Mouse (Mus musculus): ENCODE data around the gene Ifnar1. TPM values are rescaled to one million over a fixed set of nuclear protein-coding genes. Genes with fewer than 3 reads are reported as not detected.
"Not testable (repeated sequence)": the region's sequence is repeated elsewhere in the genome, so short reads cannot be mapped to it uniquely, and the experiment has no call there.

Gene Ifnar1
- polyA plus RNA-seq, 1 experiment from 2014 or later = 56.5 TPM

- 90% methylated on average over 5 of the region's 5 CpGs for WGBS
- no peak overlapping the region for H3K9ac ChIP-seq
- no peaks in the 10 kb centered on the region for H3K36me3 ChIP-seq
- H3K27me3 ChIP-seq (replicated peaks) = no peaks in the 10 kb centered on the region
- no peak for ATAC-seq (ENCODE audit: low FRiP score, low read depth)
- H3K4me3 ChIP-seq = no peak overlapping the region
- H3K9me3 ChIP-seq = no peaks in the 10 kb centered on the region
- H3K4me1 ChIP-seq = no peaks in the 10 kb centered on the region
- no peak overlapping the region for H3K4me2 ChIP-seq (replicated peaks)
- no peak overlapping the region for H3K27ac ChIP-seq
Observed at GRCm38 (mm10) chr16:91522040-91522439, 37.0 kb downstream of the Ifnar1 start.

- ATAC-seq (ENCODE audit: low FRiP score, low read depth) = no peak
- Histone ChIP-seq H3K9ac (no peak overlapping the region; the same call in 1 of the 2 replicates), H3K27ac (no peak overlapping the region), H3K9me3 (no peaks in the 10 kb centered on the region), H3K4me3 (no peak overlapping the region), H3K27me3 (replicated peaks) (no peaks in the 10 kb centered on the region), H3K4me2 (replicated peaks) (no peak overlapping the region), H3K36me3 (no peaks in the 10 kb centered on the region), H3K4me1 (no peaks in the 10 kb centered on the region)
- WGBS = 69% methylated on average over 18 of the region's 18 CpGs
Observed at GRCm38 (mm10) chr16:91522479-91523309, 37.7 kb downstream of the Ifnar1 start.

- no peak overlapping the region for H3K4me2 ChIP-seq (replicated peaks)
- H3K4me1 ChIP-seq = no peaks in the 10 kb centered on the region
- H3K4me3 ChIP-seq = no peak overlapping the region
- H3K36me3 ChIP-seq = no peaks in the 10 kb centered on the region
- H3K27me3 ChIP-seq (replicated peaks) = no peaks in the 10 kb centered on the region
- no peaks in the 10 kb centered on the region for H3K9me3 ChIP-seq
- WGBS = 84% methylated on average over 5 of the region's 5 CpGs
- no peak overlapping the region for H3K27ac ChIP-seq
- no peak for ATAC-seq (ENCODE audit: low FRiP score, low read depth)
- no peak overlapping the region for H3K9ac ChIP-seq
Observed at GRCm38 (mm10) chr16:91524206-91524605, 39.2 kb downstream of the Ifnar1 start.

GRCm38 (mm10) chr16:91526274-91526673 lies 41.2 kb downstream of the Ifnar1 start:
- Histone ChIP-seq H3K27ac (no peak overlapping the region), H3K9ac (no peak overlapping the region), H3K9me3 (no peaks in the 10 kb centered on the region), H3K4me2 (replicated peaks) (no peak overlapping the region), H3K27me3 (replicated peaks) (no peaks in the 10 kb centered on the region), H3K4me1 (no peaks in the 10 kb centered on the region), H3K36me3 (no peaks in the 10 kb centered on the region), H3K4me3 (no peak overlapping the region)
- no peak for ATAC-seq (ENCODE audit: low FRiP score, low read depth)
- WGBS = 93% methylated on average over 6 of the region's 6 CpGs

GRCm38 (mm10) chr16:91527051-91527450 lies 42.0 kb downstream of the Ifnar1 start:
- ATAC-seq (ENCODE audit: low FRiP score, low read depth) = no peak
- no peak overlapping the region for H3K9ac ChIP-seq
- H3K4me1 ChIP-seq = no peaks in the 10 kb centered on the region
- 71% methylated on average over 10 of the region's 10 CpGs for whole genome bisulfite sequencing
- no peak overlapping the region for H3K27ac ChIP-seq
- no peak overlapping the region for H3K4me2 ChIP-seq (replicated peaks)
- H3K4me3 ChIP-seq = no peak overlapping the region
- no peaks in the 10 kb centered on the region for H3K27me3 ChIP-seq (replicated peaks)
- H3K9me3 ChIP-seq = no peaks in the 10 kb centered on the region
- no peaks in the 10 kb centered on the region for H3K36me3 ChIP-seq

GRCm38 (mm10) chr16:91527500-91527899 lies 42.5 kb downstream of the Ifnar1 start:
- H3K9me3 ChIP-seq = no peaks in the 10 kb centered on the region
- WGBS = 72% methylated on average over 5 of the region's 5 CpGs
- no peaks in the 10 kb centered on the region for H3K36me3 ChIP-seq
- H3K27ac ChIP-seq = no peak overlapping the region
- no peak overlapping the region for H3K4me2 ChIP-seq (replicated peaks)
- H3K4me3 ChIP-seq = no peak overlapping the region
- H3K4me1 ChIP-seq = no peaks in the 10 kb centered on the region
- ATAC-seq (ENCODE audit: low FRiP score, low read depth) = no peak
- no peaks in the 10 kb centered on the region for H3K27me3 ChIP-seq (replicated peaks)
- no peak overlapping the region for H3K9ac ChIP-seq

GRCm38 (mm10) chr16:91528578-91528977 lies 43.5 kb downstream of the Ifnar1 start:
- H3K27ac ChIP-seq = no peak overlapping the region
- 91% methylated on average over 9 of the region's 9 CpGs for WGBS
- no peaks in the 10 kb centered on the region for H3K27me3 ChIP-seq (replicated peaks)
- no peaks in the 10 kb centered on the region for H3K4me1 ChIP-seq
- H3K9ac ChIP-seq = no peak overlapping the region
- H3K4me3 ChIP-seq = no peak overlapping the region
- H3K4me2 ChIP-seq (replicated peaks) = no peak overlapping the region
- H3K36me3 ChIP-seq = no peaks in the 10 kb centered on the region
- no peak for ATAC-seq (ENCODE audit: low FRiP score, low read depth)
- H3K9me3 ChIP-seq = no peaks in the 10 kb centered on the region

- ATAC-seq (ENCODE audit: low FRiP score, low read depth); H3K27ac ChIP-seq; H3K4me3 ChIP-seq; H3K9me3 ChIP-seq; H3K27me3 ChIP-seq (replicated peaks); H3K9ac ChIP-seq; H3K4me1 ChIP-seq; H3K4me2 ChIP-seq (replicated peaks); H3K36me3 ChIP-seq: not testable (repeated sequence)
- 74% methylated on average over 4 of the region's 4 CpGs for WGBS
Observed at GRCm38 (mm10) chr16:91530830-91531229, 45.8 kb downstream of the Ifnar1 start.

GRCm38 (mm10) chr16:91531856-91532255 lies 46.8 kb downstream of the Ifnar1 start:
- no peak for ATAC-seq (ENCODE audit: low FRiP score, low read depth)
- H3K9ac ChIP-seq = no peak overlapping the region
- H3K4me3 ChIP-seq = no peak overlapping the region
- no peaks in the 10 kb centered on the region for H3K36me3 ChIP-seq
- no peak overlapping the region for H3K27ac ChIP-seq
- H3K27me3 ChIP-seq (replicated peaks) = no peaks in the 10 kb centered on the region
- H3K4me2 ChIP-seq (replicated peaks) = no peak overlapping the region
- WGBS = 74% methylated on average over 6 of the region's 6 CpGs
- H3K9me3 ChIP-seq = no peaks in the 10 kb centered on the region
- no peaks in the 10 kb centered on the region for H3K4me1 ChIP-seq

GRCm38 (mm10) chr16:91532429-91532828 lies 47.4 kb downstream of the Ifnar1 start:
- H3K27ac ChIP-seq = no peak overlapping the region
- no peak overlapping the region for H3K4me2 ChIP-seq (replicated peaks)
- H3K4me1 ChIP-seq = no peaks in the 10 kb centered on the region
- no peaks in the 10 kb centered on the region for H3K9me3 ChIP-seq
- no peaks in the 10 kb centered on the region for H3K27me3 ChIP-seq (replicated peaks)
- no peaks in the 10 kb centered on the region for H3K36me3 ChIP-seq
- no peak overlapping the region for H3K4me3 ChIP-seq
- no peak for ATAC-seq (ENCODE audit: low FRiP score, low read depth)
- WGBS = 10% methylated on average over 2 of the region's 2 CpGs
- H3K9ac ChIP-seq = no peak overlapping the region

GRCm38 (mm10) chr16:91533097-91534001 lies 48.3 kb downstream of the Ifnar1 start:
- no peak overlapping the region for H3K4me2 ChIP-seq (replicated peaks)
- H3K27me3 ChIP-seq (replicated peaks) = no peaks in the 10 kb centered on the region
- no peaks in the 10 kb centered on the region for H3K9me3 ChIP-seq
- no peak overlapping the region for H3K4me3 ChIP-seq
- H3K27ac ChIP-seq = no peak overlapping the region
- no peaks in the 10 kb centered on the region for H3K4me1 ChIP-seq
- WGBS = 67% methylated on average over 23 of the region's 23 CpGs
- H3K36me3 ChIP-seq = no peaks in the 10 kb centered on the region
- H3K9ac ChIP-seq = no peak overlapping the region
- ATAC-seq (ENCODE audit: low FRiP score, low read depth) = no peak

- ATAC-seq (ENCODE audit: low FRiP score, low read depth) = no peak
Observed at GRCm38 (mm10) chr16:91534477-91534876, 49.4 kb downstream of the Ifnar1 start.

More at GRCm38 (mm10) chr16:91534477-91534876, 49.4 kb downstream of the Ifnar1 start:
- Histone ChIP-seq H3K27me3 (replicated peaks) (no peaks in the 10 kb centered on the region), H3K27ac (no peak overlapping the region), H3K9ac (no peak overlapping the region), H3K4me2 (replicated peaks) (no peak overlapping the region), H3K9me3 (no peaks in the 10 kb centered on the region), H3K4me3 (no peak overlapping the region), H3K36me3 (no peaks in the 10 kb centered on the region), H3K4me1 (no peaks in the 10 kb centered on the region)
- 54% methylated on average over 13 of the region's 13 CpGs for WGBS
